Mouse (Mus musculus): Measurements from ENCODE around the gene Cops7a. TPM values are rescaled to one million over a fixed set of nuclear protein-coding genes. Genes with fewer than 3 reads are reported as not detected.

Cops7a gene
- total RNA-seq, 1 experiment from 2014 or later = 19.1 TPM

DNA sequence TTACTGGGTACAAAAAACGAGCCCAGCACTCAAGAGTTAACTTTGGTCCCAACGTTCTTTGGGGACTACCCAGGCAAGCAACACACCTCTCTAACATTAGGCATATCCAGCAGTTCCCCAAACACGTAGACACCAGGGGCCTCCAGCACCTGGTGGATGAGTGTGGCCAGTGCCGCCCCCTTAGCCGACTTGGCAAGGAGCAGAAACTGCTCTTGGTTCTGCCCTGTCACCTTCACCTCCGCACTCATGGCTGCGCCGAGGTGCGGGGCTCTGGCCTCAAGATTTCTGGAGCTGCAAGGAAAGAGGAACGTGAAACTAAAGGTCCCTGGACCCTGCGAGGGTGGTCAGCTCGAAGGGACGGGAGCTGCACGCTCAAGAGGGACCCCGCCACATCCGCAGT is 700 bp downstream of the Cops7a start:
- ATAC-seq (ENCODE audit: extremely low read depth, insufficient number of reproducible peaks, low FRiP score, poor library complexity, severe bottlenecking) = no peak

DNA sequence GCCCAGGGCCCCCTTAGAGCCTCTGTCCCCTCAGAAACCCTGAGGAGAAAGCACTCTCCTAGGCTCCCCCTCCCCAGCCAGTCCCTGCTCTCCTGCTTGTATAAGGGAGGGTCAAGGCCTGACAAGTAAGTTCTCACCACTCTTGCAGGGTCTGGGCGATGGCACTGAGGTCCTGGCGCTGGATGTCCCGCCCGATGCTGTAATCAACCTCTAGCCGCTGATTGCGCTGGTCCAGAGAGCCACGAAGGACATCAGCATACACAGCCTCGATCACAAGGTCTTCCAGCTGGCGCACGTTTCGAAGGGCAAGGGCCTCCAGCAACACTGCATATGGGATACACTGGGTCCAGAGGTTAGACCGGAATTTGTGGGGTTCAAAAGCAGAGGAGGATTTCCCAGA is 4.3 kb downstream of the Cops7a start:
- ATAC-seq (ENCODE audit: extremely low read depth, insufficient number of reproducible peaks, low FRiP score, poor library complexity, severe bottlenecking) = no peak

DNA sequence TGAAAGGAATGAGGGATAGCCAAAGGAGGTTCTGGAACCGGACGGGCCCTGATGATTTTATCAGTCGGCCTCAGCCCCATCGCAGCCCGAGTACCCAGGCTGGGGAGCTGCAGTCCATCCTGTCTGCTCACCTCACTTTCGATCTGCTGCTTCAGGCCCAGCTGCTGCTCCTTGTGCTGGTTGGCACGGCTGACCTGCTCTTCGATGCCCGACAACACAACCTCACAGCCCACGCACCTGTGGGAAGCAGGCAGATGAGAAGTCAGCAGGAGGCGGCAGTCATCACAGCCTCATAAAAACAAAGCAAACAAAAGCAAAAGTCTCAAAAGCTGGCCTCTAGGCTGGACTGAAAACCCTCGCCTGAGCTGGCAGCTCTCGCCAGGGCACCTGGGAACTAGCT is 5.4 kb downstream of the Cops7a start:
- ATAC-seq (ENCODE audit: extremely low read depth, insufficient number of reproducible peaks, low FRiP score, poor library complexity, severe bottlenecking) = no peak

DNA sequence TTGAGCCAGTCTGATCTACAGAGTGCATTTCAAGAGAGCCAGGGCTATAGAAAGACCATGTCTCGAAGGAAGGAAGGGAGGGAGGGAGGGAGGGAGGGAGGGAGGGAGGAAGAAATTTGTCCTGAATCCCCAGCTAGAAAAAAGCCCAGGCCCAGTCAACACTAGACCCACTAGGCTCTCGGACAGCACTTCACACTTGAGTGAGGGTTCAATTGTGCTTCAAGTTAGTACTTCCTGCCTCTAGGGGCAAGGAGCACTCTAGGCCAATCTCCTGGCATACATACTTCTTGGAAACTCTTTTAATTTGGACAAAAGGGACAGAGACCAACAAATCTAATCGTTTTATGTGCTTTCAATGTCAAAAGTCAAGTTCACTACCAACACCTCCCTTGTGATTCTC is 7.2 kb downstream of the Cops7a start:
- ATAC-seq (ENCODE audit: extremely low read depth, insufficient number of reproducible peaks, low FRiP score, poor library complexity, severe bottlenecking) = no peak

DNA sequence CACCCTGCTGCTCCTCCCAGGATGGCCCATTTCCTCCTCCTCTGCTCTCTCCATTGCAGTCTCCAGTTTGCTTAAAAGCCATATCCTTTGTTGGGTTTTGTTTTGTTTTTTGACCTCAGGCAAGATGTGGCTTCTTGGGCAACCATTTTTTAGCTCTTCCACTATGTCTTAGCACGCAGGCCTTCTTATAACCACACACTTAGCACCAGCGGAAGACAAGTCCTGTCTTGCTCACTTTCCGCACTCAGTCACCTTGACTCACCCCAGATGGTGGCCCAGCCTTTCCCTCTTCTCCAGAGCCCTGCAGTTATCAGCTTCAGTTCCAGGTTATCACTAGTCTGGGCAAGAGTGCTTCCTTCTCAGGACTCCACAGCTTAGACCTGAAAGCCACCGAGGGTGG is 10.1 kb downstream of the Cops7a start:
- ATAC-seq (ENCODE audit: extremely low read depth, insufficient number of reproducible peaks, low FRiP score, poor library complexity, severe bottlenecking) = no peak

DNA sequence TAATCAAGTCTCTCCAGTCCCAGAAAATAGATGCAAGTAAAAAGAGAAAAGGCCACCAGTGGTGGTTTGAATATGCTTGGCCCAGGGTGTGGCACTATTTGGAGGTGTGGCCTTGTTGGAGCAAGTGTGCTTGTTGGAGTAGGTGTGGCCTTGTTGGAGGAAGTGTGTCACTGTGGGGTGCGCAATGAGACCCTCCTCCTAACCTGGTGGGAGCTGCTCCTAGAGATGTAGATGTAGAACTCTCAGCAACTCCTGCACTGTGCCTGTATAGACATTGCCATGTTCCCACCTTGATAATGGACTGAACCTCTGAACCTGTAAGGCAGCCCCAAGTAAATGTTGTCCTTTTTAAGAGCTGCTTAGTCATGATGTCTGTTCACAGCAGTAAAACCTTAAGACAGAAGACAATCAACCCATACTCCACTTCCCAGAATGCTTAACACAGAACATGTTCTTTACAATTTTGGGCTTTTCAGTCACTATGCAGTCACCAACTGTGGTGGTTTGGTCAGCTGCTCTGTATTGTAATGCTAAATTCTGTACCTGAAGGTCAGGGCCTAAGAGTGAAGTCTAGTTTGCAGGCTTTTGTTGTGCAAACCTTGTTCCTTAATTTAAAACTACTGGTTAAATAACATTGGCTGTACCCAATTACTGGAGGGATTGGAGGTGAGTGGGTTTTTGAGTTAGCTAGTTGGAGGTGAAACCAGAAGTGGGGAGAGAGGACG is 11.2 kb downstream of the Cops7a start:
- no peak for ATAC-seq (ENCODE audit: extremely low read depth, insufficient number of reproducible peaks, low FRiP score, poor library complexity, severe bottlenecking)

DNA sequence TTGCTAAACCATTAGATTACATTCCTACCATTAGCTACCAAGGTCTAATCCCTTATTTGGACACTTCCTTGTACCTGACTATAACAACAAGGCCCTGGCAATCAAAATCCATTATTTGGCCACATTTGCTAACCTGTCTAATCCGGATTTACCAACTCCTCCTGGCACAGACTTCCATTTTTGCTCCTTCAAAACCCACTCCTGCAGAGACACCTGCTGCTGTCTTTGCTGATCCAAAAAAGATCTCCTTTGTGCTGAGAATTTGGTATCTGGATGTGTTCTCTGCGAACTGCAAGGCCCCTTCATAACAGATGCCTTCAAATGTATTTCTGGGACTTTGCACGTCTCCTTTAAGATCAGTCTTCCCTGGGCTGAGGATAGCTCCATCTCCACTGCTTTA is 21.8 kb downstream of the Cops7a start:
- ATAC-seq (ENCODE audit: extremely low read depth, insufficient number of reproducible peaks, low FRiP score, poor library complexity, severe bottlenecking) = no peak

DNA sequence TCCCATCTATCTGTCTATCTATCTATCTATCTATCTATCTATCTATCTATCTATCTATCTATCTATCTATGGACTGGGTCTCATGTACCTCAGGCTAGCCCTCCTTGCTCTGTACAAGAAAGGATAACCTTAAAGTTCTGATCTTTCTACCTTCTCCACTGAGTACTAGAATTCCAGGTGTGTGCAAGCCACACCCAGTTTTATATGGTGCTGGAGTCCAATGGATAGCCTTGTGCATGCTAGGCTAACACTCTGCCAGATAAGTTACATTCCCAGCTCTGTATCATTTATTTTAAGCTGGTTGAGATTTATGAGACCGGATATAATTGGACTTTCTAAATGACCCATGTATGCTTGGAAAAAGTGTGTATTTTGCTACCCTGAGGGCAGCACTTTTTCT is 23.7 kb downstream of the Cops7a start:
- no peak for ATAC-seq (ENCODE audit: extremely low read depth, insufficient number of reproducible peaks, low FRiP score, poor library complexity, severe bottlenecking)

DNA sequence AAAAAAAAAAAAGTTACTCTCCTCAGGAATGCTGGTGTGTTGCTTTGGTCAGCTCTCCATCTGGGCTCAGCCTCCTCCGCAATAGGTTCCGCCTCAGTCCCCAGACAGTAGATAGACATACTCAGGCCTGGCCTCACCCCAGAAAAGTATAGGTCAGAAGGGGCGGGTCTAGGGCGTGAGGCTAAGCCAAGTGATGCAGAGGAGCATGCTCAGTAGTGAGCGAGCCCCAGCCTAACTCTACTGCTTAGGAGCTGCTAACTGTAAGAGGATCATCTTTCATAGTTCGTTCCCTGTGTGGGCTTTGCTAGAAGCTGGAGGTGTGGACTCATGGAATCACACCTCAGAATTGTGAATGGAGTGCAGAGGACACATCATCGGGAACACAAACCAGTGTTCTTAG is 26.8 kb downstream of the Cops7a start:
- no peak for ATAC-seq (ENCODE audit: extremely low read depth, insufficient number of reproducible peaks, low FRiP score, poor library complexity, severe bottlenecking)

DNA sequence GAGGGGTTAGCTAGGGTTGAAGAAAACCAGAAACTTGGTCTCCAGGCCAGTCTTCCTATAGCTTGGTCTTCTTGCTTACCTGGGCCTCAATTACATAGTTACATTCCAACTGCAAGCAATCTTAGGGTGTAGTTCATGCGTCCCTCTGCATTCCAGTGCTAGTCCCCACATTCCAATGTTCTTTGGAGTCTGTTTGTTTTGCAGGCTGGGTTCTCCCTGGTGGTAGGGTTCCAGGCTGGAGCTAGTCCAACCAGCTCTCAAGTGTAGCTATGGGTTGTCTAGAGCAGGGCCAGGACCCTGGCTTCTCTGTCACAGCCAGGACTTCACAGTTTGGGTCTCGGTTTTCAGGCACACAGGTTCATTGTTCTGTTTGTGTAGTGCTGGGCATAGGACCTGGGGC is 27.8 kb downstream of the Cops7a start:
- ATAC-seq (ENCODE audit: extremely low read depth, insufficient number of reproducible peaks, low FRiP score, poor library complexity, severe bottlenecking) = no peak

DNA sequence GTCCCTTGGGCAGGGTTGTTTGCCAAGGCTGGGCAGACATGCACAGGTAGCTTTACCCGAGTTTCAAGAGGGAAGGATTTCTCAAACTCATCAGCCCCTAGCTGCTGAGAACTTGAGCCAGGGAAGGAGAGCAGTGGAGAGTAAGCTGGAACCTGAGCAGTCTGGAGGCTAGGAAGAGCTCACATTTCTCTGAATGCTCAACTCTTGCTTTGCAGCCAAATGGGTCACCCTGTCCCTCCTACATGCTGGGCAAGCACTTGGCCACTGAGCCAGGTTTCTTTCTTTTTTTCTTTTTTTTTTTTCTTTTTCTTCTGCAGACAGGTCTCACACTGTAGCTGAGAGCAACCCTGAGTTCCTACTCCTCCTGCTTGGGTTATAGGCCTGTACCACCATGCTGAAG is 28.7 kb downstream of the Cops7a start:
- ATAC-seq (ENCODE audit: extremely low read depth, insufficient number of reproducible peaks, low FRiP score, poor library complexity, severe bottlenecking) = no peak

DNA sequence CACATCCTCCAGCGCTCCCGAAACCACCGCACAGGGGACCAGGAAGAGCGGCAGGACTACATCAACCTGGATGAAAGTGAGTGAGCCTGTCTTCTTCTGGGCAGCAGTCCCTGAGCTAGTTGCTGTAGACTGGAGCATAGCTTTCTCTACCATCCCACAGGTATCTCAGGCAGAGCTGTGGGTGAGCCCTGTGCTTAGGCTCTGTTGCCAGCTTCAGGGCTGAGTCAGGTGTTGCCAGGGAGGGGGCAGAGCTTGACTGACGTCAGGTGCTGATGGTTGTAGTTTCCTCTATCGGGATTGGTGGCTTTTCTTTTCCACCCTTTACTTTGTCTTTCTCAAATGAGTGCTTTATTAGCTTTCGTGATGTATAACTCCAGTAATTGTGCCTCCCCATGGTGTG is 30.7 kb downstream of the Cops7a start:
- no peak for ATAC-seq (ENCODE audit: extremely low read depth, insufficient number of reproducible peaks, low FRiP score, poor library complexity, severe bottlenecking)

DNA sequence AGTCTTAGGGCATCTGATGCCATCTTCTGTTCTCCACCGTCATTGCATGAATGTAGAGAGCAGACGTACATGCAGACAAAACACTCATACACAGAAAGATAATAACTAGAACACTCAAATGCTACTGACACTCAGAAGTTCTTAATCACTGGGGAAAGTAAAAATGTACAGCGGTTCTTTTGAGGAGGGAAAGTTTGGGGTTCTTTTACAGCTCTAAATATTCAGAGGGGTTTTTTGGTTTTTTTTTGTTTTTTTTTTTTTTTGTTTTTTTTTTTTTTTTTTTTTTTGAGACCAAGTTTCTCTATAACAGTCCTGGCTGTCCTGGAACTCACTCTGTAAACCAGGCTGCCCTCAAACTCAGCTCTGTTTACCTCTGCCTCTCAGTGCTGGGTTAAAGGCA is 32.2 kb downstream of the Cops7a start:
- ATAC-seq (ENCODE audit: extremely low read depth, insufficient number of reproducible peaks, low FRiP score, poor library complexity, severe bottlenecking) = no peak

DNA sequence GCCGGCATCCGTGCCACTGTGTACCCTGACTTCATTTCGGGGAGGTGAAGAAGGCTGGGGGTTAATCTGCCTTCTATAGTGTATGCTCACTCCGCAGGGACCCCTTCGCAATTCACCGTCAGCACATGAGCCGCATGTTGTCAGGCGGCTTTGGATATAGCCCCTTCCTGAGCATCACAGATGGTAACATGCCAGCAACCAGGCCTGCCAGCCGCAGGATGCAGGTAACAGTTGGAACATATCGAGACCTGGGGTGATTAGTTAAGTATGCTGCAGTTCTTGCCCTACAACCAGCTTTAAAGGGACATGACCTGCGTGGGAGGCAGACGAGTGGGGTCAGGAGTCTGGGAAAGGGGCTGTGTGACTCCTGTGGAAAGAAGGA is 33.0 kb downstream of the Cops7a start:
- no peak for ATAC-seq (ENCODE audit: extremely low read depth, insufficient number of reproducible peaks, low FRiP score, poor library complexity, severe bottlenecking)

DNA sequence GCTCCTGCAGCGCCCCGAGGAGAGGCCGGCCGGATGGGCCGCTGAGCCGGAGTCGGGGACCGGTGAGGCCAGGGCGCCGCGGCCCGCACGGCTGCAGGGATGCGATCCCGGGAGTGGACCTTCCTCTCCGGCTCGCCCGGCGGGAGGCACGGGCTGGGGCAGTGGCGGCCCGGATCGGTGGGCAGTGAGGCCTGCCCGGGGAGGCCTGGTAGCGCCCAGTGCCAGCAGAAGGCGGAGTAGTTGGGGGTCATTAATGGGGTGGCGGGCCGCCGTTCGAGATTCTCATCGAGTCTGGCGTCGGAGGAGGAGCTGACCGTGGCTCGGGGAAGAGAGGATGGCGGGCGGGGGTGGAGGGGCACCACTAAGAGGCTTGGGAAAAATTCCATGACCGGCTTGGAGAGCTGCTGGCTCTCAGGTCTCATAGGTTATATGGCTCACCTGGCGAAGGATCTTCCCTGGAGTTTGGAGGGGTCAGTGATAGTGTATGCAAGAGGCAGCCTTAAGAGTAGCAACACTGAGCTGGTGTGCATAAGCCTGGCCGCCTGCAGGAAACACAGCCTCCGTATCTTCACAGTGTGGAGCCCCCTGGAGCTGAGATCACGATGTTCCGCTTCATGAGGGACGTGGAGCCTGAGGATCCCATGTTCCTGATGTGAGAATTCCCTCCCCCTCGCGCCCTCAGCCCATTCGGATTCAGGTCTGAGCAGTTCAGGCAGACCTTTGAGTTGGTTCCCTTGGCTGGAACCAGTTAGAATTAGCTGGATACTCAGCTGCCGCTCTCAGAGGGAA is 33.6 kb downstream of the Cops7a start:
- no peak for ATAC-seq (ENCODE audit: extremely low read depth, insufficient number of reproducible peaks, low FRiP score, poor library complexity, severe bottlenecking)

DNA sequence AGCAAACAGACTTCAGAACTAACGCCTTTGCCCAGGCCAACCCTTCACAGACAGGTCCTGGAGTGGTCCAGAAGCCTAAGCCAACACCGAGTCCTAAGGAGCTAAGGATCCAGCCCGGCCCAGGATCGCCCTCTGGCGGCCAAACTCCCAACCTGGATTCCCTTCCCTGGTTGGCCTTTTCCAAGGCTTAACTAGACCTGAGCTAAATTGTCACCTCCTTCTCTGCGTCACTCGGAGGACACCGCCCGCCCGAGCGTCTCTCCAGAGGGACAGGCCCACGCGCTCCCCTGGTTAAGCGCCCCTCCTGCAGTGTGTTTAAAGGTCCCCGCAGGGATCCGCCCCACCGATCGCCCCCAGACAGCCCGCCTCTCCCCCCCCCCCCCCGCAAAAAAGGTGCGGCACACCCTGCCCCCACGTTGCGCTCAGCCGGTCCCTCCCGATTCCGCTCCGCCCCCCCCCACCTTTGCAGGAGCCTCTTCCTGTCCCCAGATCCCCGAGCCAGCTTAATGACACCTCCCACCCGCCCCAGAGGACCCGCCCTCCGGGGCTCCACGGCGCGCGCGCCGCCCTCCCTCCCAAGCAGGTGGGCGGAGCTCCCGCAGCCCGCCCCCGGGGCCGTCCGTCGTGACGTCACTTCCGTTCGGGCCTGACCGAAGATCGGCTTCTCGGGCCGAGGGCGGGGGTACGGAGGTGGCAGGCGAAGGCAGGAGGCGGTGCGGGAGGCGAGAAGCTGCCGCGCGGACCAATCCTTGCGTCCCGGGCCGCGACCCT is 34.4 kb downstream of the Cops7a start, which contains the start of gene Mlf2:
Gene Mlf2 (plus strand): TSS at position 633 of the 771 bp plus-strand sequence.
- peak; percentile 78 for ATAC-seq (ENCODE audit: extremely low read depth, insufficient number of reproducible peaks, low FRiP score, poor library complexity, severe bottlenecking)

DNA sequence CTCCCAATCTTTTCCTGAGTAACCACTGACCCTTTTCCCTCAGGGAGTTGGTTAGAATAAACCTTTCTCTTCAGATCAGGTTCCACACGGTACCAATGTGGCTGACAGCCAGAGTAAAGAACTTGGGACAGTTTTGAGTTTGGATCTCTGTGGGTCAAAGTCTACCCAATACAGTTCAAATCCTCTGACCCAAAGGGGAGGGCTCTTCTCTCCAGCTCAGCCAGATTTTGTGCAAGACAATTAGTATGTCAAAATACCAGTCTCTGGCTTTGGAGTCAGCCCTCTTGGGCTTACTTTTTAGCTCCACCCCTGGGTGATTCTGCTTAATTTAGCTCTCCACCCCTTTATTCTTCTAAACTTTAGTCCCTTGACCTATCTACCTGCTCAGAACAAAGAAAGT is 35.1 kb downstream of the Cops7a start:
- ATAC-seq (ENCODE audit: extremely low read depth, insufficient number of reproducible peaks, low FRiP score, poor library complexity, severe bottlenecking) = no peak

DNA sequence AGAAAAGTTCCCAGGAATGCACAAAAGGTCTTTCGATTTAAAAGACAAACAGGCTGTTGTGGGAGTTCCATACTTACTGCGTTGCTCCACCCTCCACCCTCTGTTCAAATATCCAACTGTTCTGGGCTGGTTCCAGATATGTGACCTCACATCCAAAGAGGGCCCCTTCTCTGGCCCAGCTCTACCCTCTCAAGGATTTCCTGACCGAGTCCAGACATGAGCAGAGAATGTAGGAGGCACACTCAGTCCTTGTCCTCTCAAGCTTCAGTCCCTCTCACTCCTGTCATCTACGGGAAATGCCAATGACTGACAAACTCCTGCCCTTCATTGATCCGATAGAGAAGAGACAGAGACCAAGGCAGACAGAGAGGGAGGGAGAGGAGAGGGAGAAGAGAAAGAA is 39.4 kb downstream of the Cops7a start:
- no peak for ATAC-seq (ENCODE audit: extremely low read depth, insufficient number of reproducible peaks, low FRiP score, poor library complexity, severe bottlenecking)

DNA sequence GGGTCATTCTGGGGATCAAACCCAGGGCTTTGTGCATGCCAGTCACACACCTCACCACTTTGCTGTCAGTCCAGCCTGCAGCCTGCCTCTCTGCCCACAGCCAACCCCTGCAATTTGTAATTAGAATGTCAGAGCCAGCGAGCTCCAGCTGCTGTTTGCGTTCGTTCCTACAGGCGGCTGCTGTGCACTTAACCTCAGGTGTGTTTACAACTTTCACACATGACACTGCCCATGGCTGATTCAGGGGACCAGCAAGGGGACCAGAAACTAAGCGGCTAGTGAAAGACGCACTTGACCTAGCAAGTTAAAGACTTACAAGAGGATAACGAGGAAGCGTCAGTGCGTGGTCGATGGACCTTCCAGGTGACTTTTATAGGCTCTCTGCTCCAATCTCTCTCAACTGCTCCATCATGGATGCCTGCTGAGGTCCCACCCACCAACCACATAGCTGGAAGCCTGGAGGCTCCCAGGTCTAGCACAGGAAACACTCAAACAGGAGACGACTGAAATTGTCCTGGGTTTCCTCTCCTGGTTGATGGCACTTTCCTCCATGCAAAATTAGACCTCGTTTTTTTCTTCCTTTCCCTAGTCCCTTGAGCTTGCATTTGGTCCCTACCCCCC is 40.1 kb downstream of the Cops7a start:
- no peak for ATAC-seq (ENCODE audit: extremely low read depth, insufficient number of reproducible peaks, low FRiP score, poor library complexity, severe bottlenecking)

All from neutrophil, adult 5-6 weeks (primary cell).